Mouse (Mus musculus) stomach, adult 2 months (tissue): Measurements from ENCODE around the gene Ikzf1. TPM values are rescaled to one million over a fixed set of nuclear protein-coding genes. Genes with fewer than 3 reads are reported as not detected.

ENCODE experiments used
- polyA plus RNA-seq: library from polyadenylated mRNA; depleted of rRNA; stranded (reverse); fragments of >200 nt; gene quantifications from 2 replicates; pipeline ENCODE4 v1.2.3, GENCODE M21; 2012; rRNA removed

Ikzf1 gene
- 1.9 and 2.3 TPM in 2 replicates for polyA plus RNA-seq

GRCm38 (mm10) chr11:11684930-11685852 lies at the start of gene Ikzf1:
TSS of gene Ikzf1 (plus strand) at chr11:11685003.

GRCm38 (mm10) chr11:11808820-11809403 lies 124.1 kb downstream of the Ikzf1 start, which contains the start of gene Fignl1:
TSS of gene Fignl1 (minus strand) at chr11:11808962.

Other genes starting within 250 kb of the Ikzf1 start
- gene Spata48, start 222.9 kb upstream of the Ikzf1 start, polyA plus RNA-seq, result 0.69 and 2.4 TPM in 2 replicates
- not detected in 2 replicates for gene Zpbp, start 222.6 kb upstream of the Ikzf1 start, polyA plus RNA-seq
- gene 4930512M02Rik, start 57.2 kb upstream of the Ikzf1 start, polyA plus RNA-seq, result not detected in 2 replicates
- 0.67 and 0.82 TPM in 2 replicates for gene Fignl1, start 124.0 kb downstream of the Ikzf1 start, polyA plus RNA-seq
- gene Ddc, start 213.1 kb downstream of the Ikzf1 start, polyA plus RNA-seq, result 2.0 and 2.2 TPM in 2 replicates